Mouse (Mus musculus) brain, embryonic 14.5 days (tissue): ENCODE results near the gene Trim12c.

Source experiments
- CTCF ChIP-seq: fragments of 200-500 bp; IDR thresholded peaks from 2 replicates; pipeline ENCODE4 v1.5.1; 2012; ENCODE audit warnings: inconsistent platforms, mild to moderate bottlenecking, moderate library complexity, borderline replicate concordance; ENCODE audit not compliant: insufficient read depth, insufficient read length; ENCODE audit errors: extremely low read depth
- POLR2A ChIP-seq: fragments of 200-500 bp; IDR thresholded peaks from 2 replicates; pipeline ENCODE4 v1.6.1; 2012; ENCODE audit warnings: mild to moderate bottlenecking, inconsistent platforms, borderline replicate concordance; ENCODE audit not compliant: poor library complexity, insufficient read depth, insufficient read length, severe bottlenecking; ENCODE audit errors: extremely low read depth

DNA sequence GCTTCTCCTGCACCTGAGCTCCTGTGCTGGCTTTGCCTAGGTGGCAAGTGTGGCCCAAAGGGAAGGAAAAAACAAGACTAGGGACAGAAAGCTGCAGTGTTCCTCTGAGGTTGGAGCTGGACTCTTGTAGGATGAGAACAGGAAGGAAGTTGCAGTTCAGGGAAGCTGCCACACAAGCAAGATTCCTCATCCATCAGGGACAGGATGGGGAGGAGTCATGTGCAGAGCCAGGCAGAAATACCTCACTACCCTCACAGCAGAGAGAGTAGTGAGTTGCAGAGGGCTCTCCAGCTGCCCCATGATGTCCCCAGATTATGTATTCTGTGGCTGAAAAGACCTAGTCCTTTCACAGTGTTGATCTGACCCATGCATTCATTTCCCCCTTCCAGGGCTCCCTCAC, 48.0 kb upstream of the Trim12c start:
- no peak for TF ChIP-seq POLR2A
- no peak for TF ChIP-seq CTCF
